Mouse (Mus musculus): Measurements from ENCODE around the gene 1700037H04Rik. TPM values are rescaled to one million over a fixed set of nuclear protein-coding genes. Genes with fewer than 3 reads are reported as not detected.

Gene 1700037H04Rik
- total and polyA plus RNA-seq, 3 experiments = 45.5 to 72.6 TPM; not detected in 1

GRCm38 (mm10) chr2:131146193-131147042 lies 13.5 kb downstream of the 1700037H04Rik start:
- no peaks in the 10 kb centered on the region; a peak in 2 of 4 replicates for H3K36me3 ChIP-seq (ENCODE audit: control insufficient read depth in 1 of 2, insufficient read depth in 2 of 2, low read length in 2 of 2)
- H3K9ac ChIP-seq (ENCODE audit: control insufficient read depth, low read depth, low read length, poor library complexity, severe bottlenecking) = no peak overlapping the region
- H3K4me1 ChIP-seq (ENCODE audit: control insufficient read depth in 1 of 2, insufficient read depth in 2 of 2, low read length in 2 of 2) = peaks cover 0 to 7% of the 10 kb centered on the region in 2 experiments; a peak in 2 of 4 replicates
- no peak for TF ChIP-seq JUND (IDR thresholded peaks at IDR 0.05; ENCODE audit: low read depth, low read length)
- no peak for TF ChIP-seq E2F4 (IDR thresholded peaks at IDR 0.05; ENCODE audit: borderline replicate concordance, low read depth, low read length)
- TF ChIP-seq HCFC1 (IDR thresholded peaks at IDR 0.05; ENCODE audit: low read depth, low read length) = no peak
- TF ChIP-seq ZC3H11A (IDR thresholded peaks at IDR 0.05; ENCODE audit: low read depth, low read length) = no peak
- no peaks in the 10 kb centered on the region for H3K27me3 ChIP-seq (ENCODE audit: control insufficient read depth in 1 of 2, insufficient read depth in 2 of 2, low read length in 2 of 2)
- no peaks in the 10 kb centered on the region for H3K79me2 ChIP-seq (ENCODE audit: control insufficient read depth, insufficient read depth, low read length, poor library complexity)
- no peak overlapping the region for H3K4me3 ChIP-seq (ENCODE audit: control insufficient read depth in 1 of 2, insufficient read depth in 1 of 2, low read depth in 2 of 2, low read length in 2 of 2)
- no peak for DNase-seq (ENCODE audit: low read depth, low spot score)
- no peaks in the 10 kb centered on the region for H3K9me3 ChIP-seq (replicated peaks; ENCODE audit: insufficient read depth, low read length)
- H3K27ac ChIP-seq (ENCODE audit: control insufficient read depth, low read depth, low read length) = no peak overlapping the region

GRCm38 (mm10) chr2:131145536-131145935 lies 14.3 kb downstream of the 1700037H04Rik start:
- DNase-seq (ENCODE audit: low read depth, low spot score) = no peak
- Histone ChIP-seq H3K79me2 (ENCODE audit: control insufficient read depth, insufficient read depth, low read length, poor library complexity) (no peaks in the 10 kb centered on the region), H3K4me1 (ENCODE audit: control insufficient read depth in 1 of 2, insufficient read depth in 2 of 2, low read length in 2 of 2) (peaks cover 0 to 7% of the 10 kb centered on the region in 2 experiments; a peak in 2 of 4 replicates), H3K9me3 (replicated peaks; ENCODE audit: insufficient read depth, low read length) (no peaks in the 10 kb centered on the region), H3K27ac (ENCODE audit: control insufficient read depth, low read depth, low read length) (no peak overlapping the region), H3K27me3 (ENCODE audit: control insufficient read depth in 1 of 2, insufficient read depth in 2 of 2, low read length in 2 of 2) (no peaks in the 10 kb centered on the region), H3K9ac (ENCODE audit: control insufficient read depth, low read depth, low read length, poor library complexity, severe bottlenecking) (no peak overlapping the region), H3K36me3 (ENCODE audit: control insufficient read depth in 1 of 2, insufficient read depth in 2 of 2, low read length in 2 of 2) (no peaks in the 10 kb centered on the region; a peak in 2 of 4 replicates), H3K4me3 (ENCODE audit: control insufficient read depth in 1 of 2, insufficient read depth in 1 of 2, low read depth in 2 of 2, low read length in 2 of 2) (no peak overlapping the region)
- TF ChIP-seq MEF2A (IDR thresholded peaks at IDR 0.05; ENCODE audit: extremely low read depth, insufficient replicate concordance, low read depth, low read length, poor library complexity, severe bottlenecking) = no peak
- no peak for TF ChIP-seq SIN3A (IDR thresholded peaks at IDR 0.05; ENCODE audit: low read length)
- no peak for TF ChIP-seq E2F4 (IDR thresholded peaks at IDR 0.05; ENCODE audit: borderline replicate concordance, low read depth, low read length)
- no peak for TF ChIP-seq MAFK (IDR thresholded peaks at IDR 0.05; ENCODE audit: borderline replicate concordance, low read depth, low read length)

GRCm38 (mm10) chr2:131145121-131145520 lies 14.8 kb downstream of the 1700037H04Rik start:
- TF ChIP-seq ETS1 (IDR thresholded peaks at IDR 0.05; ENCODE audit: low read depth, low read length) (no peak), GATA1 (IDR thresholded peaks at IDR 0.05; ENCODE audit: low read depth, low read length) (no peak), RCOR1 (IDR thresholded peaks at IDR 0.05; ENCODE audit: low read depth, low read length) (no peak), BHLHE40 (IDR thresholded peaks at IDR 0.05; ENCODE audit: borderline replicate concordance, low read depth, low read length) (no peak)
- no peak overlapping the region for H3K4me3 ChIP-seq (ENCODE audit: control insufficient read depth in 1 of 2, insufficient read depth in 1 of 2, low read depth in 2 of 2, low read length in 2 of 2)
- H3K79me2 ChIP-seq (ENCODE audit: control insufficient read depth, insufficient read depth, low read length, poor library complexity) = no peaks in the 10 kb centered on the region
- no peaks in the 10 kb centered on the region for H3K27me3 ChIP-seq (ENCODE audit: control insufficient read depth in 1 of 2, insufficient read depth in 2 of 2, low read length in 2 of 2)
- H3K27ac ChIP-seq (ENCODE audit: control insufficient read depth, low read depth, low read length) = no peak overlapping the region
- no peak for DNase-seq (ENCODE audit: low read depth, low spot score)
- no peak overlapping the region for H3K9ac ChIP-seq (ENCODE audit: control insufficient read depth, low read depth, low read length, poor library complexity, severe bottlenecking)
- H3K9me3 ChIP-seq (replicated peaks; ENCODE audit: insufficient read depth, low read length) = no peaks in the 10 kb centered on the region
- H3K4me1 ChIP-seq (ENCODE audit: control insufficient read depth in 1 of 2, insufficient read depth in 2 of 2, low read length in 2 of 2) = peaks cover 0 to 7% of the 10 kb centered on the region in 2 experiments; a peak in 2 of 4 replicates
- H3K36me3 ChIP-seq (ENCODE audit: control insufficient read depth in 1 of 2, insufficient read depth in 2 of 2, low read length in 2 of 2) = no peaks in the 10 kb centered on the region; a peak in 2 of 4 replicates
